Mouse (Mus musculus): Measurements from ENCODE around the gene Grn.
"Not testable (repeated sequence)": the region's sequence is repeated elsewhere in the genome, so short reads cannot be mapped to it uniquely, and the experiment has no call there.

Gene Grn

GRCm38 (mm10) chr11:102401898-102402500 is 28.1 kb upstream of the Grn start:
- no peak for DNase-seq (ENCODE audit: low spot score in 2 of 2)

GRCm38 (mm10) chr11:102403657-102404056 is 26.5 kb upstream of the Grn start:
- DNase-seq (ENCODE audit: low spot score in 2 of 2), result no peak

- no peak for DNase-seq (ENCODE audit: low spot score in 2 of 2)
Observed at GRCm38 (mm10) chr11:102404161-102405010, 25.7 kb upstream of the Grn start.

GRCm38 (mm10) chr11:102405544-102406285 is 24.4 kb upstream of the Grn start:
- DNase-seq (ENCODE audit: low spot score in 2 of 2), result no peak

GRCm38 (mm10) chr11:102406401-102406800 is 23.7 kb upstream of the Grn start:
- DNase-seq (ENCODE audit: low spot score in 2 of 2), result no peak

- DNase-seq (ENCODE audit: low spot score in 2 of 2), result peak; percentile 83 to 88
Observed at GRCm38 (mm10) chr11:102406900-102407833, 22.9 kb upstream of the Grn start.

GRCm38 (mm10) chr11:102407834-102408215 is 22.3 kb upstream of the Grn start, which contains the start of gene Slc25a39:
Slc25a39 (minus strand) TSS chr11:102407946.
- DNase-seq (ENCODE audit: low spot score in 2 of 2), result peak in 1 of 2 experiments; percentile 47

- peak; percentile 95 to 96 for DNase-seq (ENCODE audit: low spot score in 2 of 2)
Observed at GRCm38 (mm10) chr11:102408344-102408876, 21.7 kb upstream of the Grn start.

GRCm38 (mm10) chr11:102408888-102409794 is 21.0 kb upstream of the Grn start:
- no peak for DNase-seq (ENCODE audit: low spot score in 2 of 2)

GRCm38 (mm10) chr11:102409795-102410330 is 20.3 kb upstream of the Grn start:
- DNase-seq (ENCODE audit: low spot score in 2 of 2), result no peak

GRCm38 (mm10) chr11:102410345-102410744 is 19.8 kb upstream of the Grn start:
- DNase-seq (ENCODE audit: low spot score in 2 of 2), result not testable (repeated sequence)

GRCm38 (mm10) chr11:102411061-102411460 is 19.1 kb upstream of the Grn start:
- DNase-seq (ENCODE audit: low spot score in 2 of 2), result no peak

GRCm38 (mm10) chr11:102411704-102412103 is 18.4 kb upstream of the Grn start:
- DNase-seq (ENCODE audit: low spot score in 2 of 2), result peak; percentile 71 to 82

- no peak for DNase-seq (ENCODE audit: low spot score in 2 of 2)
Observed at GRCm38 (mm10) chr11:102413059-102413458, 17.1 kb upstream of the Grn start.

- no peak for DNase-seq (ENCODE audit: low spot score in 2 of 2)
Observed at GRCm38 (mm10) chr11:102415034-102415802, 14.9 kb upstream of the Grn start.

- no peak for DNase-seq (ENCODE audit: low spot score in 2 of 2)
Observed at GRCm38 (mm10) chr11:102417160-102417559, 13.0 kb upstream of the Grn start.

GRCm38 (mm10) chr11:102418887-102419286 is 11.2 kb upstream of the Grn start:
- DNase-seq (ENCODE audit: low spot score in 2 of 2), result no peak

GRCm38 (mm10) chr11:102421559-102421958 is 8.6 kb upstream of the Grn start:
- DNase-seq (ENCODE audit: low spot score in 2 of 2), result no peak

- DNase-seq (ENCODE audit: low spot score in 2 of 2), result no peak
Observed at GRCm38 (mm10) chr11:102424666-102425065, 5.4 kb upstream of the Grn start.
